Mouse (Mus musculus) NIH3T3 (cell line): ENCODE measurements around the gene Cyp2u1.

Experiments
- DNase-seq: peaks from one replicate; pipeline ENCODE4 v3.0.0-alpha.2; 2012; ENCODE audit warnings: low read depth

The Cyp2u1 gene

DNA sequence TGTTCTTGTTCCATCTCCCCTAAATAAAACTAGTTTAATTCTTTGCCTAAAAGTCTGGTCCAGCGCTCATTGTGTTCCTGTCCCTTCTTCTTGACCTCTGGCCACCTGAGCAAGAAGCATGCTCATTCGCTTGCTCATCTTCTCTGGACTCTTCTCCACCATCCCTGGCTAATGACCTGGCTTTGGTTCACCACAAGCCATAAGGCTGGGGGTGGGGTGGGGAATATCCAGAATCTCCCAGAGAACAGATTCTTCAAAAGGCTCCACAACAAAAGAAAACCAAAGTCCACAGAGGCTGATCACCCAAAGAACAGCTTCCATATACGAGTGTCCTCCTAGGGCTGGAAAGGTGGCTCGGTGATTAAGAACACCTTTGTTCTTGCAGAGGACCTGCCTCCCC, 48.0 kb downstream of the Cyp2u1 start:
- no peak for DNase-seq

GRCm38 (mm10) chr3:131251601-131252000, 51.4 kb downstream of the Cyp2u1 start:
- no peak for DNase-seq

- DNase-seq = no peak
Measured at GRCm38 (mm10) chr3:131250978-131251377, 52.0 kb downstream of the Cyp2u1 start.

- DNase-seq = no peak
Measured at GRCm38 (mm10) chr3:131250283-131250682, 52.7 kb downstream of the Cyp2u1 start.

- no peak for DNase-seq
Measured at GRCm38 (mm10) chr3:131248444-131248843, 54.6 kb downstream of the Cyp2u1 start.

- no peak for DNase-seq
Measured at GRCm38 (mm10) chr3:131247851-131248250, 55.2 kb downstream of the Cyp2u1 start.

GRCm38 (mm10) chr3:131247447-131247846, 55.6 kb downstream of the Cyp2u1 start:
- DNase-seq = no peak

DNA sequence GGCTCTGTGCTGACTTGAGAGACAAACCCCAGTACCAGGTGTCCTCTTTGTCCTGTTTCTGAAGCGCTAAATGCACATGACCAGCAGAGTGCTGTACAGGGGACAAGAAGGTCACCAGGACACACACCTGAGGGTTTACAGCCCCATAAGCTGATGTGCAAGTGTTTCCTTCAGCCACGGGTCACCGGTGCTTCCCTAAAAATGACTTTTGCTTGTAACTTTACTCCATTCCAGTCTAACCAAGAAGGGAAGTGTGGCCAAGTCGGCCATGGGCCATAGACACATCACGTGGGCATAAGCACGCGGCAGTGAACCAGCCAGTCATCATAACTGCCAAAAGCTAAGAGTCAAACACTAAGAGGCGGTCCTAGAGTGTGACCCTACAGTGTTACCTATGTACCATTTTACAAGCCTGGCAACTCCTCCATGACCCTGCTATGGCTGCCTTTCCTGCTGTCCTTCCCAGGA, 56.4 kb downstream of the Cyp2u1 start:
- DNase-seq = no peak

DNA sequence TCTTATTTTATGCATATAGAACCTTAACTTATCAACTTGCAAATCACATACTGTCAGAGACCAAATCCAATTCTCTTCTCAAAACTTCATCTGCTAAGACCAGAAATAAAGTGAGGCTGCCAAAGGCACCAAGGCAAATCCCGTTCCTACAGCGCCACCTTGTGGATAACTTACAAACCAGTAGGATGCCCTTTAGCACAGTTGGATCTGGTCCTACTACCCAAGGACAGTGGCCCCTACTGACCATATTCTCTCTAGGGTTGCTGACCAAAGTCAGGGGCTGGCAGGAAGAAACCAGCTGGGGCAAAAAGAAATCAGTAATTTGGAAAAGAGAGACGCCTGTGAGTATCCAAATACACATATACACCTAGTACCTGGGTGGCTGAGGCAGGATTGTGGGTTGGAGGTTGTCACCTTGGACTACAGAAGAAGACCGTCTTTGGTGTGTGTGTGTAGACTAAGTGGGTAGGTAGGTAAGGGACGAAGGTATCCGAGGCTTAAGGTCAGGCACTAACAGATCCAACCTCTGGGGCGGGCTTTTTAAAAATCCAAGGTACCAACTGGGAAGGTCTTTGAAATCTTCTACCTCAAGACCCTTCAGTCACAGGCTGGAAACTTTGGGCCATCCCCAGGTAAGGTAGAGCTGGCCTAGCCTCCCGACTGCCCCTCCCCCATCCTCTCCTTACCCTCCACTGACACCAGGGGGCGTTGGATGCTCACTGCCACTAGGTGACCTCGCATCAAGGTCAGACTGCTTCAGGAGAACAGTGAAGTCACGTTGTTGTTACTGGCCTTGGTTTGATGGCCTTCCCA, 57.1 kb downstream of the Cyp2u1 start:
- DNase-seq = peak; percentile 88
